Mouse (Mus musculus) hindbrain, embryonic 11.5 days (tissue): ENCODE data around the gene Sdhaf1. TPM values are rescaled to one million over a fixed set of nuclear protein-coding genes. Genes with fewer than 3 reads are reported as not detected.

Experiments used
- ATAC-seq: fragments of 200-750 bp; cut with Nextera tagmentation; 2 replicates; pipeline ENCODE4 v1.8.0; 2017; ENCODE audit warnings: mild to moderate bottlenecking, moderate TSS enrichment, moderate library complexity; ENCODE audit not compliant: low FRiP score
- DNase-seq: peaks from one replicate; pipeline ENCODE4 v3.0.0-alpha.2; 2015; ENCODE audit warnings: low spot score
- H3K27ac ChIP-seq: fragments of 300-500 bp; sonication (generic); 2 replicates; pipeline ENCODE4 v1.5.1; 2014; ENCODE audit warnings: mild to moderate bottlenecking, low read depth, low read length
- H3K27me3 ChIP-seq: fragments of 300-500 bp; sonication (generic); 2 replicates; pipeline ENCODE4 v1.6.1; 2014; ENCODE audit warnings: mild to moderate bottlenecking, low read length, moderate library complexity, mixed read lengths; ENCODE audit not compliant: control insufficient read depth, insufficient read depth
- H3K36me3 ChIP-seq: fragments of 300-500 bp; sonication (generic); 2 replicates; pipeline ENCODE4 v1.6.1; 2014; ENCODE audit warnings: mild to moderate bottlenecking, low read length, moderate library complexity, mixed read lengths; ENCODE audit not compliant: control insufficient read depth, insufficient read depth
- H3K4me1 ChIP-seq: fragments of 300-500 bp; sonication (generic); replicated peaks from 2 replicates; pipeline ENCODE4 v1.6.1; 2014; ENCODE audit warnings: low read length, mixed read lengths; ENCODE audit not compliant: control insufficient read depth, insufficient read depth
- H3K4me2 ChIP-seq: fragments of 300-500 bp; sonication (generic); replicated peaks from 2 replicates; pipeline ENCODE4 v1.6.1; 2014; ENCODE audit warnings: mild to moderate bottlenecking, low read depth, low read length
- H3K4me3 ChIP-seq: fragments of 300-500 bp; sonication (generic); 2 replicates; pipeline ENCODE4 v1.5.1; 2014; ENCODE audit warnings: low read depth, low read length
- H3K9ac ChIP-seq: fragments of 300-500 bp; sonication (generic); 2 replicates; pipeline ENCODE4 v1.6.1; 2014; ENCODE audit warnings: low read depth, low read length
- H3K9me3 ChIP-seq: fragments of 300-500 bp; sonication (generic); 2 replicates; pipeline ENCODE4 v1.6.1; 2016; ENCODE audit warnings: low read length; ENCODE audit not compliant: control insufficient read depth
- WGBS: fragments of 180-500 bp; shearing (Covaris S2); extraction: QIAGEN DNeasy Blood & Tissue Kit; methylation state at CpG from one replicate; pipeline ENCODE4 v1.1.7; 2014; 5-methylcytosine and 5-hydroxymethylcytosine counted together
- polyA plus RNA-seq: library from polyadenylated mRNA; unstranded; fragments of >200 nt; fragmentation: Nextera tagmentation; extraction: Ambion mirVana; gene quantifications from 2 replicates; pipeline ENCODE4 v1.2.1, GENCODE M21; 2014

Sdhaf1 gene
- polyA plus RNA-seq, 1 experiment from 2014 or later: 20.9 TPM

GRCm38 (mm10) chr7:30309395-30310129 lies 14.1 kb downstream of the Sdhaf1 start:
- DNase-seq (no peak), ATAC-seq (no peak)
- H3K27me3 ChIP-seq: no peaks in the 10 kb centered on the region
- H3K4me1 ChIP-seq: peaks cover 5% of the 10 kb centered on the region; the same call in 1 of the 2 replicates
- WGBS: 65% methylated on average over 15 of the region's 15 CpGs
- H3K36me3 ChIP-seq: no peaks in the 10 kb centered on the region; the same call in 1 of the 2 replicates
- H3K9ac ChIP-seq: peak overlapping the region; percentile 71
- peak overlapping the region; percentile 90 for H3K4me2 ChIP-seq
- no peaks in the 10 kb centered on the region for H3K9me3 ChIP-seq
- H3K27ac ChIP-seq: no peak overlapping the region
- H3K4me3 ChIP-seq: peak overlapping the region; percentile 69

DNA sequence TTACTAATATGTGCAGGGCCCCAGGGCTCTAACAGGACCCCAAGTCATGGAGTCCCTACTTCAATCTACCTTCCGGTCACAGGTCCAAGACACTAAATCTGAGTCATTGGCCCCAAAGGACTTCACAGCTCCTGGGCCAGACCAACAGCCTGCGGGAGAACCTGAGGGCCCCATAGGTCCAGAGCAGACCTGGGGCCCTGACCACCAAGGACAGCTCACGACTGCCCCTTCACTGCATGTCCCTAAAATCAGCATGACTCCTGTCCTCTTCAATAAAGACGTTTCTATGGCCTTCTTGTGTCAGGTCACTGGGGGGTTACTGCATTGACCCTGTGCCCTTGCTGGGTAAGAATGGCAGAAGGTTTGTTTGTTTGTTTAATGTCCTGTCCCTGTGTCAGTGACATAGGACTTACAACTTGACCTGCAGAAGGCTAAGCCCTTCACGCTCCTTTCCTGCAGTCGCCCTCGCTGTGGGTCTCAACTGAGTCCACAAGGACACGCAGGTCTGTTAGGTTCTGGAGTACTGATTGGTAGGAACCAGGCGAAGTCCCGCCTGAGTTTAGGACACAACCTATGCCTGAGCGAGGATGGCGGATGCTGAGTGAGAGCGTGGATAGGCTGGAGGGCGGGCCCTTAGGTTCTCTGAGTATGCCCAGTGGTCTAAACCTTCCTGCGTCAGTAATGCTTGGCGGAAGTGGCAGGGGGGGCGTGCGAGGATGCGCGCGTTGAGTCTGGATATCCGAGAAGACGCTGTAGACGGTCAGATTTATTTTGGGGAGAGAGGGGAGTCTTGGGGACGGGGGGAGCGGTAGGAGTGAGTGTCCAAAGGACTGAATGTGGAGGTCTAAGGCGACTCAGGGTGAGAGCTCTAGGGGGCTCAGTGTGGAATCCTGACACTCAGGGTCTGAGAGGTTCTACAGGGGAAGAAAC lies 15.4 kb downstream of the Sdhaf1 start, which contains the start of gene Alkbh6:
Gene Alkbh6, plus strand, starts transcription at position 642 of the 930 bp plus-strand sequence.
- 4% methylated on average over 27 of the region's 27 CpGs for WGBS
- no peaks in the 10 kb centered on the region for H3K27me3 ChIP-seq
- DNase-seq (peak; percentile 91), ATAC-seq (peak; percentile 99)
- H3K4me3 ChIP-seq: peak within 1 kb of the TSS; percentile 69
- peak within 1 kb of the TSS; percentile 71 for H3K9ac ChIP-seq
- peak within 1 kb of the TSS; percentile 51 for H3K27ac ChIP-seq
- no peaks in the 10 kb centered on the region for H3K9me3 ChIP-seq
- peak within 1 kb of the TSS; percentile 90 for H3K4me2 ChIP-seq
- H3K36me3 ChIP-seq: peaks cover 4% of the 10 kb centered on the region
- peaks cover 5% of the 10 kb centered on the region; the same call in 1 of the 2 replicates for H3K4me1 ChIP-seq

DNA sequence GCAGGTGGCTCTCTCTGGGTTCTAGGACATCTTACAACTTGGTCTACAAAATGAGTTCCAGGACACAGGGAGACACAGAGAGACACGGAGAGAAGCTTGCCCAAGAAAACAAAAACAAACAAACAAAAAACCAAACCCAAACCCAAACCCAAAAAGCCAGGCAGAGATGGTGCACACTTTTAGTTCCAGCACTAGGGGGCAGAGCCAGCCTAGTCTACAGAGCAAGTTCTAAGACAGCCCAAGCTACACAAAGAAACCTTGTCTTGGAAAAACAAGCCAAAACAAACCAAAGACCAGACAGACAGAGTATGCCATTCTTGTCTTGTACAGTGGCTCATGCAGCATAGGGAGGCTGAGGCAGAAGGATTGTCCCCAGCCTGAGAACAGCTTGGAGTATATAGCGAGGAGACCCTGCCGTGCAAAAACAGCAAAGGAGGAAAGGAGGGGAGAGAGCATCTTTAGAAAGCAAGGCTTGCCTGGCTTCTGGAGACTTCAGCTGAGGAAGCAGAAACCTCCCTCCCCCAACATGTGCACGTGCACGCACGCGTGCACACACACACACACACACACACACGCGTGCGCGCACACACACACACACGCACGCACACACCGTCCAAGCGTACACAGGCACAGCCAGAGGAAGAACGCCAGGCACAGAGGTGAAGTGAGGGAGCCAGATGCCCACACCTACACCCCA lies 17.5 kb downstream of the Sdhaf1 start:
- Histone ChIP-seq H3K27me3 (no peaks in the 10 kb centered on the region), H3K9ac (no peak overlapping the region), H3K36me3 (peaks cover 12% of the 10 kb centered on the region), H3K27ac (no peak overlapping the region), H3K9me3 (no peaks in the 10 kb centered on the region), H3K4me2 (no peak overlapping the region), H3K4me1 (peaks cover 5% of the 10 kb centered on the region; the same call in 1 of the 2 replicates), H3K4me3 (no peak overlapping the region)
- 95% methylated on average over 16 of the region's 16 CpGs for WGBS
- ATAC-seq (no peak), DNase-seq (no peak)

DNA sequence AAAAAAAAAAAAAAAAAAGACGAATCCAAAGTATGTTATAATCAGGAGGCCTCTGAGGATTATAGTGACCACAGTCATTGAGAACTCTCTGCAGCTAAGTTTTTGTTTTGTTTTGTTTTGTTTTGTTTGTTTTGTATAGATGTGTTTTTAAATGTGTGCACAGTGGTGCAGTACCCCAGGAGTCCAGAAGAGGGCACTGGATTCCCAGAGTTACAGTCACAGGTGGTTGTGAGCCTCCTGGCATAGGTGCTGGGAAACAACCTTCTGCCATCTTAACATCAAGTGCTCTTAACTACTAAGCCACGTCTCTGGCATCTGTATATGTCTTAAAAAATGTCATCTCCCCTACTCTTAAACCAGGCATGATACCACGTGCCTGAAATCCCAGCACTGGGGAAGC lies 22.8 kb downstream of the Sdhaf1 start:
- H3K36me3 ChIP-seq: peaks cover 23% of the 10 kb centered on the region
- no peak overlapping the region for H3K4me2 ChIP-seq
- no peak for ATAC-seq
- H3K4me1 ChIP-seq: no peaks in the 10 kb centered on the region
- no peaks in the 10 kb centered on the region for H3K9me3 ChIP-seq
- H3K9ac ChIP-seq: no peak overlapping the region
- no peak overlapping the region for H3K4me3 ChIP-seq
- whole genome bisulfite sequencing: 45% methylated on average over 3 of the region's 3 CpGs
- no peak overlapping the region for H3K27ac ChIP-seq
- DNase-seq: peak; percentile 54
- no peaks in the 10 kb centered on the region for H3K27me3 ChIP-seq

DNA sequence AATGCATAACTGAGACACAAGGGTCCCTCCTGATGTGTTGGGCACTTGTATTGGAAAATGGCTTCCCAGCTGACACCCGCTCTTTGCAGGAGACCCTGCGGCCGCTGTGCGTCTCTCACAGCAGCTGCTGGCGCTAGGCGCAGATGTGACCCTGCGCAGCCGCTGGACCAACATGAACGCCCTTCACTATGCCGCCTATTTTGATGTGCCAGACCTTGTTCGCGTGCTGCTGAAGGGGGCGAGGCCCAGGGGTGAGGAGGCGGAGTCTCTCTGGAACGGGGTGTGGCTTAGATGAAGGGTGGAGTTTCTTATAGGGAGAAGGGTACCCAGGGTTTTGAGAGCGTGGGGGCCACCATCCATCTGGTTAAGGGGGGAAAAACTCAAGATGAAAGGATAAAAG lies 26.4 kb downstream of the Sdhaf1 start:
- ATAC-seq (no peak), DNase-seq (no peak)
- no peak overlapping the region for H3K27ac ChIP-seq
- H3K36me3 ChIP-seq: peaks cover 13% of the 10 kb centered on the region
- H3K4me3 ChIP-seq: no peak overlapping the region
- no peak overlapping the region for H3K9ac ChIP-seq
- 85% methylated on average over 16 of the region's 16 CpGs for whole genome bisulfite sequencing
- no peaks in the 10 kb centered on the region for H3K9me3 ChIP-seq
- no peaks in the 10 kb centered on the region for H3K27me3 ChIP-seq
- no peaks in the 10 kb centered on the region for H3K4me1 ChIP-seq
- H3K4me2 ChIP-seq: no peak overlapping the region

DNA sequence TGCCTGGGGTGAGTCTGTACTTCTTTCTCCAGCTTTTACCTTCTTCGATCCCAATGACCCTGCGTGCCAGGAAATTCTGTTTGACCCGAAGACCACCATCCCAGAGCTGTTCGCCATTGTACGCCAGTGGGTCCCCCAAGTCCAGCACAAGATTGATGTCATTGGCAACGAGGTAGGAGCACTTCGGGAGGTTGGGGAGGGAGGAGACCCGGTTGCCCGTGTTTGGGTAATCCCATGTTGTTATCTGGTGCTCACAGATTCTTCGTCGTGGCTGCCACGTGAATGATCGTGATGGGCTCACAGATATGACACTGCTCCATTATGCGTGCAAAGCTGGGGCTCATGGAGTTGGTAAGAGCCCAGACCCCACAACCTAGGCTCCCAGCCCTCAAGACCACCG lies 26.9 kb downstream of the Sdhaf1 start:
- H3K4me1 ChIP-seq: no peaks in the 10 kb centered on the region
- no peak overlapping the region for H3K9ac ChIP-seq
- H3K36me3 ChIP-seq: peaks cover 13% of the 10 kb centered on the region
- no peaks in the 10 kb centered on the region for H3K27me3 ChIP-seq
- no peak overlapping the region for H3K4me2 ChIP-seq
- H3K4me3 ChIP-seq: no peak overlapping the region
- 92% methylated on average over 15 of the region's 15 CpGs for WGBS
- no peak overlapping the region for H3K27ac ChIP-seq
- DNase-seq (no peak), ATAC-seq (no peak)
- no peaks in the 10 kb centered on the region for H3K9me3 ChIP-seq

DNA sequence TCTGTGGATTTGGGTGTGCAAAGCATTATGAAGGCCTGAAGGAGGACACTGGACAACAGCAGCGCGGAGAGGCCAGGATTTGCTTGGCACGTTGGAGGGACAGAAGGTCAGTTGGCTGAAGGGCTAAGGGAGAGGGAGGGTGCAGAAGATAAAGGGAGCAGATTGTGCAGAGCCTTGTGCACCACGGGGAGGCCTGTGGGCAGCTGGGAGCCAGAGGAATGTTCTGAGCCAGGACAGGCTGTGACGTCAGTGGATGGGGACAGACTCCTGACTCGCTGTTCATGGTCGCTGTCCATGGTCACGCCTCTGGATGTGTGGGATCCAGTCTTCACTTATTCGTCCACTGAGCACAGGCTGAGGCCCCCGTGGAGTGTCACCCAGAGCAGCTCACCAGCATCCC lies 28.6 kb downstream of the Sdhaf1 start:
- Histone ChIP-seq H3K27me3 (no peaks in the 10 kb centered on the region), H3K9me3 (no peaks in the 10 kb centered on the region), H3K4me1 (0 out of 2 replicates have a peak, but pooled peaks cover 2% of the 10 kb centered on the region), H3K4me2 (no peak overlapping the region), H3K4me3 (no peak overlapping the region), H3K36me3 (peaks cover 13% of the 10 kb centered on the region), H3K27ac (no peak overlapping the region), H3K9ac (no peak overlapping the region)
- no peak for ATAC-seq
- no peak for DNase-seq
- 71% methylated on average over 10 of the region's 10 CpGs for WGBS

DNA sequence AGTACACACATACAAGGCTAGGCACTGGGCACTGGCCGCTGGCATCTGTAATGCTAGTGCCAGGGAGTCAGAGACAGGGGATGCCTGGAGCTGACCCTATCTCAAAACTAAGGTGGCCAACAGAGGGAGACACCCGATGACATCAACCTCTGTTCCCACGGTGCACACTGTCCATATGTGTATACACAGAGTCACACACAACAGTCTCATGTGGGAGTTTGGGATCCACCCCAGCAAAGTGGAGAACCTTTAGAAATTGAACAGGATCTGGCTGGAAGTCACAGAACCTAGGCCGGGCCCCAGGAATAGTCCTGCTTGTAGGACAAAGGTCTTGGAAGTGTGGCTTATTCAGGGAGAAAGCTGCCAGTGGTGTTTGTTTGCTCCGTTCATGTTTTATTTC lies 29.4 kb downstream of the Sdhaf1 start:
- Histone ChIP-seq H3K36me3 (peaks cover 10% of the 10 kb centered on the region), H3K27me3 (no peaks in the 10 kb centered on the region), H3K4me3 (no peak overlapping the region), H3K4me1 (0 out of 2 replicates have a peak, but pooled peaks cover 2% of the 10 kb centered on the region), H3K9me3 (no peaks in the 10 kb centered on the region), H3K9ac (no peak overlapping the region), H3K4me2 (no peak overlapping the region), H3K27ac (no peak overlapping the region)
- WGBS: 87% methylated on average over 5 of the region's 5 CpGs
- DNase-seq (no peak), ATAC-seq (no peak)
